Mouse (Mus musculus): ENCODE results near the gene Gm11733. TPM values are rescaled to one million over a fixed set of nuclear protein-coding genes. Genes with fewer than 3 reads are reported as not detected.

The Gm11733 gene
- total RNA-seq, 2 experiments from 2014 or later, result 0.15 TPM; not detected in 1

GRCm38 (mm10) chr11:117535491-117536304 lies 51.5 kb downstream of the Gm11733 start:
- DNase-seq, result no peak

DNA sequence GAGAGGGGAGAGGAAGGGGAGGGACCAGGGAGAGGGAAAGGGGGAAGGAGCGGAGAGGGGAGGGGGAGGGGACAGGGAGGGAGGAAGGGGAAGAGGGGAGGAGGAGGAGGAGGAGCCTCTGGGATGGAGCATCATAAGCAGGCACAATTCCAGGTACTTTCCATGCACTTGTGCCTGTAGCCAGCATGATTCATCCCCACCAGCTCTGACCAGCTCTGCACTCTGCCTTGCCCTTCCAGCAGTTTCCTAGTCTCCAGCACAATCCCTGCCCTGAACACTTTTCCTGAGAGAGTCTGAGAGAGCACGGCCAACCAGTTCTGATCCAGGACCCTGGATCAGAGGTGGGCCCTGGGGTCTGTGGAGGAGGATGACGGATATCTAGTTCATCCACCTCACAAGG lies 52.4 kb downstream of the Gm11733 start:
- DNase-seq, result no peak

Other genes starting within 250 kb of the Gm11733 start
- gene Tnrc6c, start 169.9 kb downstream of the Gm11733 start, total RNA-seq (2021), result 10 to 100 TPM; 67.5 to 75.6 TPM